Mouse (Mus musculus) brain, embryonic 14.5 days (tissue): ENCODE results near the gene Adam10.

Experiments
- CTCF ChIP-seq: fragments of 200-500 bp; IDR thresholded peaks from 2 replicates; pipeline ENCODE4 v1.5.1; 2012; ENCODE audit warnings: inconsistent platforms, mild to moderate bottlenecking, moderate library complexity, borderline replicate concordance; ENCODE audit not compliant: insufficient read depth, insufficient read length; ENCODE audit errors: extremely low read depth
- POLR2A ChIP-seq: fragments of 200-500 bp; IDR thresholded peaks from 2 replicates; pipeline ENCODE4 v1.6.1; 2012; ENCODE audit warnings: mild to moderate bottlenecking, inconsistent platforms, borderline replicate concordance; ENCODE audit not compliant: poor library complexity, insufficient read depth, insufficient read length, severe bottlenecking; ENCODE audit errors: extremely low read depth

GRCm38 (mm10) chr9:70698090-70698489 is 19.3 kb downstream of the Adam10 start:
- TF ChIP-seq CTCF (no peak), POLR2A (no peak)
